Mouse (Mus musculus) embryonic fibroblast, embryonic 13.5 days (primary cell): ENCODE measurements around the gene Btn1a1. TPM values are rescaled to one million over a fixed set of nuclear protein-coding genes. Genes with fewer than 3 reads are reported as not detected.

ENCODE experiments used
- H3K27ac ChIP-seq: 2 replicates; pipeline ENCODE4 v1.5.1; 2012; ENCODE audit warnings: low read length, control low read depth, inconsistent platforms; ENCODE audit not compliant: insufficient read depth
- H3K4me1 ChIP-seq: 2 replicates; pipeline ENCODE4 v1.6.1; 2011; ENCODE audit warnings: low read length; ENCODE audit not compliant: control insufficient read depth, insufficient read depth
- H3K4me3 ChIP-seq: 2 replicates; pipeline ENCODE4 v1.5.1; 2011; ENCODE audit warnings: mild to moderate bottlenecking, control low read depth, low read length; ENCODE audit not compliant: insufficient read depth
- CTCF ChIP-seq: IDR thresholded peaks from 2 replicates; pipeline ENCODE4 v1.5.1; 2011; ENCODE audit warnings: mild to moderate bottlenecking, control low read depth, low read length, moderate library complexity, borderline replicate concordance; ENCODE audit not compliant: insufficient read depth
- POLR2A ChIP-seq: IDR thresholded peaks from 2 replicates; pipeline ENCODE4 v1.6.1; 2011; ENCODE audit warnings: low read depth, mild to moderate bottlenecking, control low read depth, low read length, moderate library complexity
- polyA plus RNA-seq: library from polyadenylated mRNA; stranded (reverse); fragments of >200 nt; gene quantifications from 2 replicates; pipeline ENCODE4 v1.2.4, GENCODE M21; 2011; ENCODE audit warnings: low read depth; ENCODE audit not compliant: missing spikeins, insufficient read length

Gene Btn1a1
- polyA plus RNA-seq, 1 experiment = not detected

GRCm38 (mm10) chr13:23445156-23445555 is 20.5 kb downstream of the Btn1a1 start:
- TF ChIP-seq POLR2A (no peak), CTCF (no peak)
- peaks cover 4% of the 10 kb centered on the region for H3K4me1 ChIP-seq
- H3K4me3 ChIP-seq = peak overlapping the region; percentile 75
- peak overlapping the region; percentile 95 for H3K27ac ChIP-seq

- no peak for TF ChIP-seq POLR2A
- no peak for TF ChIP-seq CTCF
- H3K27ac ChIP-seq = 0 out of 2 replicates have a peak overlapping the region, but pooled peaks have one; percentile 69
- peak overlapping the region; percentile 33 for H3K4me3 ChIP-seq
- peaks cover 4% of the 10 kb centered on the region for H3K4me1 ChIP-seq
Measured at GRCm38 (mm10) chr13:23444451-23444850, 21.2 kb downstream of the Btn1a1 start.

GRCm38 (mm10) chr13:23439901-23440300 is 25.8 kb downstream of the Btn1a1 start:
- no peak for TF ChIP-seq POLR2A
- TF ChIP-seq CTCF = no peak
- peaks cover 4% of the 10 kb centered on the region for H3K4me1 ChIP-seq
- no peak overlapping the region for H3K27ac ChIP-seq
- H3K4me3 ChIP-seq = no peak overlapping the region

- Histone ChIP-seq H3K4me1 (peaks cover 6% of the 10 kb centered on the region; the same call in 1 of the 2 replicates), H3K4me3 (peak overlapping the region; percentile 36; the same call in 1 of the 2 replicates), H3K27ac (no peak overlapping the region)
- no peak for TF ChIP-seq CTCF
- no peak for TF ChIP-seq POLR2A
Measured at GRCm38 (mm10) chr13:23438521-23438920, 27.2 kb downstream of the Btn1a1 start.

- Histone ChIP-seq H3K4me1 (peaks cover 6% of the 10 kb centered on the region; the same call in 1 of the 2 replicates), H3K27ac (no peak overlapping the region), H3K4me3 (peak overlapping the region; percentile 87)
- no peak for TF ChIP-seq CTCF
- TF ChIP-seq POLR2A = no peak
Measured at GRCm38 (mm10) chr13:23437908-23438307, 27.8 kb downstream of the Btn1a1 start.

GRCm38 (mm10) chr13:23436861-23437822 is 28.6 kb downstream of the Btn1a1 start:
- TF ChIP-seq POLR2A (no peak), CTCF (no peak)
- H3K4me1 ChIP-seq = peaks cover 6% of the 10 kb centered on the region; the same call in 1 of the 2 replicates
- peak overlapping the region; percentile 38; the same call in 1 of the 2 replicates for H3K27ac ChIP-seq
- H3K4me3 ChIP-seq = peak overlapping the region; percentile 87

GRCm38 (mm10) chr13:23436231-23436661 is 29.5 kb downstream of the Btn1a1 start:
- Histone ChIP-seq H3K4me1 (peaks cover 6% of the 10 kb centered on the region; the same call in 1 of the 2 replicates), H3K27ac (no peak overlapping the region), H3K4me3 (peak overlapping the region; percentile 48)
- no peak for TF ChIP-seq CTCF
- no peak for TF ChIP-seq POLR2A

GRCm38 (mm10) chr13:23435676-23436075 is 30.0 kb downstream of the Btn1a1 start:
- peaks cover 6% of the 10 kb centered on the region; the same call in 1 of the 2 replicates for H3K4me1 ChIP-seq
- no peak for TF ChIP-seq POLR2A
- no peak for TF ChIP-seq CTCF
- H3K4me3 ChIP-seq = peak overlapping the region; percentile 62
- no peak overlapping the region for H3K27ac ChIP-seq

GRCm38 (mm10) chr13:23435241-23435640 is 30.5 kb downstream of the Btn1a1 start:
- H3K4me3 ChIP-seq = peak overlapping the region; percentile 62
- peaks cover 6% of the 10 kb centered on the region; the same call in 1 of the 2 replicates for H3K4me1 ChIP-seq
- H3K27ac ChIP-seq = no peak overlapping the region
- TF ChIP-seq POLR2A = no peak
- no peak for TF ChIP-seq CTCF

GRCm38 (mm10) chr13:23434426-23434825 is 31.3 kb downstream of the Btn1a1 start:
- no peak overlapping the region for H3K27ac ChIP-seq
- no peak for TF ChIP-seq POLR2A
- TF ChIP-seq CTCF = no peak
- H3K4me3 ChIP-seq = peak overlapping the region; percentile 17
- peaks cover 6% of the 10 kb centered on the region; the same call in 1 of the 2 replicates for H3K4me1 ChIP-seq
